Mouse (Mus musculus) heart, embryonic 15.5 days (tissue): ENCODE results near the gene Nox3. TPM values are rescaled to one million over a fixed set of nuclear protein-coding genes. Genes with fewer than 3 reads are reported as not detected.

ENCODE experiments used
- ATAC-seq: fragments of 200-750 bp; cut with Nextera tagmentation; replicated peaks from 2 replicates; pipeline ENCODE4 v1.8.0; 2017; ENCODE audit warnings: low read depth, moderate TSS enrichment; ENCODE audit not compliant: insufficient number of reproducible peaks, insufficient read depth, low FRiP score
- H3K27ac ChIP-seq: fragments of 300-500 bp; sonication (generic); 2 replicates; pipeline ENCODE4 v1.5.1; 2015; ENCODE audit warnings: mild to moderate bottlenecking, inconsistent platforms
- H3K27me3 ChIP-seq: fragments of 300-500 bp; sonication (generic); 2 replicates; pipeline ENCODE4 v1.6.1; 2015; ENCODE audit warnings: inconsistent platforms
- H3K36me3 ChIP-seq: fragments of 300-500 bp; sonication (generic); 2 replicates; pipeline ENCODE4 v1.6.1; 2015; ENCODE audit warnings: mild to moderate bottlenecking, inconsistent platforms
- H3K4me1 ChIP-seq: fragments of 300-500 bp; sonication (generic); replicated peaks from 2 replicates; pipeline ENCODE4 v1.6.1; 2015; ENCODE audit warnings: inconsistent platforms
- H3K4me2 ChIP-seq: fragments of 300-500 bp; sonication (generic); 2 replicates; pipeline ENCODE4 v1.6.1; 2015; ENCODE audit warnings: inconsistent platforms, mild to moderate bottlenecking, moderate library complexity
- H3K4me3 ChIP-seq: fragments of 300-500 bp; sonication (generic); 2 replicates; pipeline ENCODE4 v1.5.1; 2015; ENCODE audit warnings: mild to moderate bottlenecking, inconsistent platforms
- H3K9ac ChIP-seq: fragments of 300-500 bp; sonication (generic); 2 replicates; pipeline ENCODE4 v1.6.1; 2015; ENCODE audit warnings: mild to moderate bottlenecking, inconsistent platforms
- H3K9me3 ChIP-seq: fragments of 300-500 bp; sonication (generic); replicated peaks from 2 replicates; pipeline ENCODE4 v1.6.1; 2016; ENCODE audit warnings: inconsistent platforms
- WGBS: fragments of 180-500 bp; shearing (Covaris S2); methylation state at CpG from one replicate; pipeline ENCODE4 v1.1.7; 2015; ENCODE audit warnings: mixed read lengths; 5-methylcytosine and 5-hydroxymethylcytosine counted together
- polyA plus RNA-seq: library from polyadenylated mRNA; unstranded; fragments of >200 nt; fragmentation: Nextera tagmentation; extraction: Ambion mirVana; gene quantifications from 2 replicates; pipeline ENCODE4 v1.2.1, GENCODE M21; 2015

The Nox3 gene
- polyA plus RNA-seq, 1 experiment from 2014 or later = not detected

GRCm38 (mm10) chr17:3659497-3659896 lies 36.6 kb downstream of the Nox3 start:
- WGBS = 74% methylated on average over 5 of the region's 5 CpGs
- H3K27ac ChIP-seq = no peak overlapping the region
- ATAC-seq = no peak
- no peaks in the 10 kb centered on the region for H3K36me3 ChIP-seq
- H3K27me3 ChIP-seq = no peaks in the 10 kb centered on the region
- no peaks in the 10 kb centered on the region for H3K9me3 ChIP-seq
- H3K9ac ChIP-seq = no peak overlapping the region
- no peak overlapping the region for H3K4me2 ChIP-seq
- no peak overlapping the region for H3K4me3 ChIP-seq
- H3K4me1 ChIP-seq = no peaks in the 10 kb centered on the region

- Histone ChIP-seq H3K27me3 (no peaks in the 10 kb centered on the region), H3K4me3 (no peak overlapping the region), H3K27ac (no peak overlapping the region), H3K4me2 (no peak overlapping the region), H3K9me3 (no peaks in the 10 kb centered on the region), H3K36me3 (no peaks in the 10 kb centered on the region), H3K9ac (no peak overlapping the region), H3K4me1 (no peaks in the 10 kb centered on the region)
- WGBS = 45% methylated on average over 3 of the region's 3 CpGs
- ATAC-seq = no peak
Observed at GRCm38 (mm10) chr17:3650377-3650776, 45.7 kb downstream of the Nox3 start.

- no peaks in the 10 kb centered on the region for H3K36me3 ChIP-seq
- H3K9ac ChIP-seq = no peak overlapping the region
- WGBS = 78% methylated on average over 2 of the region's 2 CpGs
- no peak for ATAC-seq
- no peak overlapping the region for H3K4me3 ChIP-seq
- H3K9me3 ChIP-seq = no peaks in the 10 kb centered on the region
- H3K27me3 ChIP-seq = no peaks in the 10 kb centered on the region
- H3K4me1 ChIP-seq = no peaks in the 10 kb centered on the region
- H3K4me2 ChIP-seq = no peak overlapping the region
- H3K27ac ChIP-seq = no peak overlapping the region
Observed at GRCm38 (mm10) chr17:3643582-3643981, 52.5 kb downstream of the Nox3 start.

GRCm38 (mm10) chr17:3641456-3641855 lies 54.6 kb downstream of the Nox3 start:
- H3K27me3 ChIP-seq = no peaks in the 10 kb centered on the region
- H3K36me3 ChIP-seq = no peaks in the 10 kb centered on the region
- ATAC-seq = no peak
- no peak overlapping the region for H3K4me3 ChIP-seq
- no peak overlapping the region for H3K27ac ChIP-seq
- no peak overlapping the region for H3K4me2 ChIP-seq
- no peak overlapping the region for H3K9ac ChIP-seq
- H3K9me3 ChIP-seq = no peaks in the 10 kb centered on the region
- WGBS = 59% methylated on average over 5 of the region's 5 CpGs
- H3K4me1 ChIP-seq = no peaks in the 10 kb centered on the region

GRCm38 (mm10) chr17:3638757-3639156 lies 57.3 kb downstream of the Nox3 start:
- ATAC-seq = no peak
- Histone ChIP-seq H3K27ac (no peak overlapping the region), H3K27me3 (no peaks in the 10 kb centered on the region), H3K4me1 (no peaks in the 10 kb centered on the region), H3K4me2 (no peak overlapping the region), H3K9me3 (no peaks in the 10 kb centered on the region), H3K36me3 (no peaks in the 10 kb centered on the region), H3K4me3 (no peak overlapping the region), H3K9ac (no peak overlapping the region)
- 68% methylated on average over 3 of the region's 3 CpGs for WGBS

- Histone ChIP-seq H3K9ac (no peak overlapping the region), H3K4me3 (no peak overlapping the region), H3K36me3 (no peaks in the 10 kb centered on the region), H3K4me2 (no peak overlapping the region), H3K4me1 (no peaks in the 10 kb centered on the region), H3K27me3 (no peaks in the 10 kb centered on the region), H3K9me3 (no peaks in the 10 kb centered on the region), H3K27ac (no peak overlapping the region)
- 47% methylated on average over 3 of the region's 3 CpGs for WGBS
- ATAC-seq = no peak
Observed at GRCm38 (mm10) chr17:3632501-3632900, 63.6 kb downstream of the Nox3 start.

- 50% methylated on average over 7 of the region's 7 CpGs for WGBS
- H3K4me2 ChIP-seq = no peak overlapping the region
- no peaks in the 10 kb centered on the region for H3K9me3 ChIP-seq
- H3K9ac ChIP-seq = no peak overlapping the region
- no peak for ATAC-seq
- no peaks in the 10 kb centered on the region for H3K27me3 ChIP-seq
- no peaks in the 10 kb centered on the region for H3K36me3 ChIP-seq
- no peak overlapping the region for H3K4me3 ChIP-seq
- H3K27ac ChIP-seq = no peak overlapping the region
- H3K4me1 ChIP-seq = no peaks in the 10 kb centered on the region
Observed at GRCm38 (mm10) chr17:3616329-3617216, 79.5 kb downstream of the Nox3 start.

- Histone ChIP-seq H3K9ac (no peak overlapping the region), H3K27me3 (no peaks in the 10 kb centered on the region), H3K4me3 (no peak overlapping the region), H3K4me2 (no peak overlapping the region), H3K36me3 (no peaks in the 10 kb centered on the region), H3K4me1 (0 out of 2 replicates have a peak, but pooled peaks cover 2% of the 10 kb centered on the region), H3K27ac (no peak overlapping the region), H3K9me3 (no peaks in the 10 kb centered on the region)
- ATAC-seq = no peak
- 39% methylated on average over 1 of the region's 1 CpGs for WGBS
Observed at GRCm38 (mm10) chr17:3615553-3615952, 80.5 kb downstream of the Nox3 start.

- 76% methylated on average over 5 of the region's 5 CpGs for WGBS
- Histone ChIP-seq H3K9ac (no peak overlapping the region), H3K4me2 (no peak overlapping the region), H3K4me3 (no peak overlapping the region), H3K27me3 (no peaks in the 10 kb centered on the region), H3K9me3 (no peaks in the 10 kb centered on the region), H3K4me1 (0 out of 2 replicates have a peak, but pooled peaks cover 2% of the 10 kb centered on the region), H3K36me3 (no peaks in the 10 kb centered on the region), H3K27ac (no peak overlapping the region)
- ATAC-seq = no peak
Observed at GRCm38 (mm10) chr17:3611781-3612075, 84.3 kb downstream of the Nox3 start.

- ATAC-seq = no peak
- no peaks in the 10 kb centered on the region for H3K9me3 ChIP-seq
- 0 out of 2 replicates have a peak, but pooled peaks cover 2% of the 10 kb centered on the region for H3K4me1 ChIP-seq
- H3K4me2 ChIP-seq = peak overlapping the region; percentile 51
- no peak overlapping the region for H3K27ac ChIP-seq
- H3K4me3 ChIP-seq = peak overlapping the region; percentile 23
- no peaks in the 10 kb centered on the region for H3K36me3 ChIP-seq
- H3K27me3 ChIP-seq = no peaks in the 10 kb centered on the region
- WGBS = 29% methylated on average over 21 of the region's 21 CpGs
- H3K9ac ChIP-seq = no peak overlapping the region
Observed at GRCm38 (mm10) chr17:3610928-3611780, 84.9 kb downstream of the Nox3 start.

- no peaks in the 10 kb centered on the region for H3K36me3 ChIP-seq
- 67% methylated on average over 7 of the region's 7 CpGs for WGBS
- no peak overlapping the region for H3K9ac ChIP-seq
- no peak overlapping the region for H3K4me2 ChIP-seq
- H3K27ac ChIP-seq = no peak overlapping the region
- 0 out of 2 replicates have a peak, but pooled peaks cover 2% of the 10 kb centered on the region for H3K4me1 ChIP-seq
- no peak for ATAC-seq
- H3K27me3 ChIP-seq = no peaks in the 10 kb centered on the region
- no peaks in the 10 kb centered on the region for H3K9me3 ChIP-seq
- no peak overlapping the region for H3K4me3 ChIP-seq
Observed at GRCm38 (mm10) chr17:3610307-3610754, 85.7 kb downstream of the Nox3 start.
